Mouse (Mus musculus) MN1 (cell line): ENCODE measurements around the gene Ipo7.
"Not testable (repeated sequence)": the region's sequence is repeated elsewhere in the genome, so short reads cannot be mapped to it uniquely, and the experiment has no call there.

Experiments used
- DNase-seq: peaks from one replicate; pipeline ENCODE4 v3.0.0-alpha.2; 2016; ENCODE audit warnings: low spot score

Gene Ipo7

DNA sequence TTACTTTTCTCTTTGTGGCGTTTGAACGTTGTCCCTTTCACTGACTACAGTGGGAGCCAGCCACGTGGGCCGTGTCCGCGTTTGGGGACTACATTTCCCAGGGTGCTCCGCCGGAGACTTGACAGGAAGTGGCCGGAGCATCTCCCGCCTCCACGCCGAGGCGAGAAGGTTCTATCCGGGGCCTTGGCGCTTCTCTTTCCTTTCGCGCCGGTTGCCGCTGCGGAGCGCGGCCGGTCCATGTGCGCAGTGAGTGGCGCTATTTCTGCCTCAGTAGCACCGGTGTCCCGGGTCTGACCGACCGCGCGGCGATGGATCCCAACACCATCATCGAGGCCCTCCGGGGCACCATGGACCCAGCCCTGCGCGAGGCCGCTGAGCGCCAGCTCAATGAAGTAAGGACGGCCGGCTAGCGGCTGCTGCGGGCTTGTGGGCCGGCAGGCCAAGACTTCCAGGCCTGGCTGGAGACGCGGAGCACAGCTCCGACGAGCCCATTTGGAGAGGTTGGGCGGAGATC is at the start of gene Ipo7:
Gene Ipo7, plus strand, starts transcription at position 158 of the 514 bp plus-strand sequence.
- peak; percentile 94 for DNase-seq

- peak; percentile 84 for DNase-seq
Measured at GRCm38 (mm10) chr7:109968924-109969450, 49.1 kb upstream of the Ipo7 start.

GRCm38 (mm10) chr7:109969542-109969941 is 48.5 kb upstream of the Ipo7 start:
- no peak for DNase-seq

- DNase-seq: no peak
Measured at GRCm38 (mm10) chr7:109975966-109976715, 41.9 kb upstream of the Ipo7 start.

DNA sequence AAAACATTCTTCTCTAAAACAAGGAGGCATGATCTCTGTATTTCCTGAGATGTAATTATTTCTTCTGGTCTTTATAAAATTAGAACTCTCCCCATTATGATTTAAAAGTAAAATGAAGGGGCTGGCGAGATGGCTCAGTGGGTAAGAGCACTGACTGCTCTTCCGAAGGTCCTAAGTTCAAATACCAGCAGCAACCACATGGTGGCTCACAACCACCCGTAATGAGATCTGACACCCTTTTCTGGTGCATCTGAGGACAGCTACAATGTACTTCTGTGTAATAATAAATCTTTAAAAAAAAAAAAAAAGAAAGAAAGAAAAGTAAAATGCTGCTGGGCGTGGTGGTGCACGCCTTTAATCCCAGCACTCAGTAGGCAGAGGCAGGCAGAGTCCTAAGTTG is 40.9 kb upstream of the Ipo7 start:
- peak; percentile 43 for DNase-seq

DNA sequence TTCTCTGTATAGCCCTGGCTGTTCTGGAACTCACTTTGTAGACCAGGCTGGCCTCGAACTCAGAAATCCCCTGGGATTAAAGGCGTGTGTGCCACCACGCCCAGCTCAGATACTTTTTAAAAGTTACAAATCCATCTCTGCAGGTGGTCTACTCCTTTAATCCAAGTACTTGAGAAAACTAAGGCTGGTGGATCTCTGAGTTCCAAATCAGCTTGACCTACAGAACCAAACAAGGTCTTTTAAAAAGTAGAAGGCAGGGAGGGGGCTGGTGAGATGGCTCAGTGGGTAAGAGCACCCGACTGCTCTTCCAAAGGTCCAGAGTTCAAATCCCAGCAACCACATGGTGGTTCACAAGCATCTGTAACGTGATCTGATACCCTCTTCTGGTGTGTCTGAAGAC is 33.5 kb upstream of the Ipo7 start:
- DNase-seq: not testable (repeated sequence)

DNA sequence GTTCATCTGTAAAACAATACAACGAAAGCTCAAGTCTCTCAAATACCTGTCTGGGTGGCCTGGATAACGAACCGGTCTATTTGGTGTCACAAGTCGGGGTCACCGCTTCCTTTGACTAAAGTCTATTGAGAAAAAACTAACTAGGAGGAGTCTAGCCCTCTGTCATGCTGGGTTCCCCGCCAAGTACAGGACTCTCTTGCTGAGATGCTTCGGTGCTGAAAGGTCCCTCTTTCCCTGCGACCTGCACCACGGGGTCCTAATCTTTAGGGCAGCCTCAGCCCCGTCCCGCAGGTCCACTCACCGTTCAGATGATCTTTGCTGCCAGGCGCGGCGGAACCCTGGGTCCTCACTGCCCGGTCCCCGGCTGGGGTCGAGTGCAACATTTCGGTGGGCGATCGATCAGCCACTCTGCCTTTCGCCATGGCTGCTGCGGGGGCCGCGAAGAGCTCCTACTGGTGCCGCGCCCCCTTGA is 32.4 kb upstream of the Ipo7 start:
- peak; percentile 21 for DNase-seq

- DNase-seq: peak; percentile 99
Measured at GRCm38 (mm10) chr7:109986133-109986669, 31.9 kb upstream of the Ipo7 start.

- DNase-seq: not testable (repeated sequence)
Measured at GRCm38 (mm10) chr7:109986775-109987174, 31.3 kb upstream of the Ipo7 start, which contains the start of gene Tmem41b. Tmem41b (minus strand) TSS chr7:109986929.

DNA sequence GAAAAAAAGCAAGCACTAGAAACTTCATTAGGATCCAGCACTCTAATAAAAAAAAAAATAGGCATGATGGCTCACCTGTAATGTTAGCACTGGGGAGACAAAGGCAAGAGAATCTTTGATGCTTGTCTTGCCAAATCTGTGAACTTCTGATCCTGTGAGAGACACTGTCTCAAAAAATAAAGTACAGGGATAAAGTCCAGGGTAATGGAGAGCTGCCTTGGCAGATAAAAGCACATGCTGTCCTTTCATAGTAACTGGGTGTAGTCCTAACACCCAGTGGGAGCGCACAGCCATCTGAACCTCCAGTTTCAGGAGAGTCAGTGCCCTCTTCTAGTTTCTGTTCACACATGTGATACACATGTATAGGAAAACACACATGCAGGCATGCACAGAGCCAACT is 26.8 kb upstream of the Ipo7 start:
- no peak for DNase-seq

- DNase-seq: peak; percentile 86
Measured at GRCm38 (mm10) chr7:109993157-109993959, 24.7 kb upstream of the Ipo7 start.

DNA sequence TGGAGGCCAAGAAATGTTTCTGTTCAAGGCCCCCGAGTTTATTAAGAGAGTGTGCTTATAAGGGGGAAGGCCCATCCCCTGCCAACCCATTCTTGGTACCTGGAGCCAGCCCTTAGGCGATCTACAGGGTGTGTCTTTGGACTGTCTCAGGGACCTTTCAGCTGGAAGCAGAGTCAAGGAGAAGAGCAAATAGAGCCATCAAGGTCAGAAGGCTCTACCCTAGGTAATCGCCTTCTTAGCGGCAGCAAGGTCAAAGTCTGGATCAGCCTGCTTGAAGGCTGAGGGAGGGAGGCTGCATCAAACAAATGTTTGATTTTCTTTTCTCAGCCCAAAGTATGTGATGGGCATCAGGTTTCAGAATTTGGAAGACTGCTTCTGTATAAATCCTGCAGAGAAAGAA is 19.7 kb upstream of the Ipo7 start:
- DNase-seq: no peak

GRCm38 (mm10) chr7:110002092-110002491 is 16.0 kb upstream of the Ipo7 start:
- no peak for DNase-seq

- DNase-seq: peak; percentile 85
Measured at GRCm38 (mm10) chr7:110002968-110003367, 15.1 kb upstream of the Ipo7 start.

- peak; percentile 49 for DNase-seq
Measured at GRCm38 (mm10) chr7:110005976-110006375, 12.1 kb upstream of the Ipo7 start.

DNA sequence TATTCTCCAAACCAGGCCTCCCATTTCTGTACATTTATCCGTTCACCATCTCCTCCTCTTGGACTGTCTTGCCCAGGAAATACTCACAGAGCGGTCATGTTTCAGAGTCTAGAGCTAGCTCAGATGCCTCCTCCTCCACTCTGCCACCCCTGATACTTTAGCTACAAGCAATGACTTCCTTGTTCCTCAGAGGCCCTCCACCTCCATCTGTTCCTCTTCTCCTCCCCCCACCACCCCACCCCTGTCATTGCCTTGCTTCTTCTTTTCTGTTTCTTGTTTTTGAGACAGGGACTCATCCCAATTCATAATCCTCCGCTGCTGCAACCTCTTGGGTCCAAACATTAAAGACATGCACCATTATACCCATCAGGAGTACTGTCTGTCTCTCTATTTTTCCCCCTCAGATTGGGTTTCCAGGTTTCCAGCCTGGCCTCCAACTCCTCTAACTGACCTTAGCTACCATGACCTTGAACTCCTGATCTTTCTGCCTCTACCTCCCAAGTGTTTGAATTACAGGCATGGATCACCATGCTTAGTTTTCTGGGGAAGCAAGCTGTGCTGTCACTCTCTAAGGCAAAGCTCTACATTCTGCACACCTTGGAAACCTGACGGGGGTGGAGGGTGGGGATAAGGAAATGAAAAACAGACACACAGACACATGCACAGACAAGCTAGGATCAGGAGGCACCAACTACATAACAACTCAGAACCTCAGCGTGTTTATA is 11.4 kb upstream of the Ipo7 start:
- DNase-seq: no peak

- no peak for DNase-seq
Measured at GRCm38 (mm10) chr7:110008513-110008912, 9.6 kb upstream of the Ipo7 start.

DNA sequence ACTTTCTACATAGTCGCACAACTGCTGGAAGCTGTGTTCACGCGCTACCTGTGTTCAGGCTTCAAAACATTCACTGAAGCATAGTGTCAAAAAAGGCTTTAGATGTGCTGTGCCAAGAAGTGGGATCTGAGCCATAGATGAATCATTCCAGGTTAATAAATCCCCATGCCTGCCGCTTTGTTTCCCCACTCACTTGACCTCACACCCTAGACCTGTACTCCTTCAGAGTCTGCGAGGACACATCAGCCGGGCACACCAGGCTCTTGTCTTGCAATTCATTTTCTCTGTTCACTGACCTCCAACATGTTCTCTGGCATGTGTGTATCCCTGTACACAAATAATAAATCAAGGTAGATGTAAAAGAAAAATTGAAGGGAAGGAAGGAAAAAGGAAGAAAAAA is 9.0 kb upstream of the Ipo7 start:
- DNase-seq: no peak

GRCm38 (mm10) chr7:110011417-110011816 is 6.7 kb upstream of the Ipo7 start:
- no peak for DNase-seq

DNA sequence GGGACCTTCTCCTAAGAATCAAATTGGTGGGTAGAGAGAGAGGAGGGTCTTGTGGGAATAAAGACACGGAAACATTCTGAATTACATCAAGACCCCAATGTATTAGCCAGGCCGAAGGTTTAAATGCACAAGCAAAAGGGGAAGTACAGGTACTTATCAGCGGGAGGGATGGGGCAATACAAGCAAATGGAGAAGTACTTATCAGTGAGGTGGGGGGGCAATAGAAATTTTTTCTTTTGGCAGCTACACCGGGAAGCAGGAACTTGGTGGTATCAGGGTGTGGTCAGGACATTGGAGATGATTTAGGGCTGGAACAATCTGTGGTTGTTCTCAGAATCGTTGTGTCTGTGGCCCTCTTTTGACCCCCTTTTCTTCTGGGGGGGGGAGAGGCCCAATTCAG is 3.8 kb upstream of the Ipo7 start:
- DNase-seq: no peak

DNA sequence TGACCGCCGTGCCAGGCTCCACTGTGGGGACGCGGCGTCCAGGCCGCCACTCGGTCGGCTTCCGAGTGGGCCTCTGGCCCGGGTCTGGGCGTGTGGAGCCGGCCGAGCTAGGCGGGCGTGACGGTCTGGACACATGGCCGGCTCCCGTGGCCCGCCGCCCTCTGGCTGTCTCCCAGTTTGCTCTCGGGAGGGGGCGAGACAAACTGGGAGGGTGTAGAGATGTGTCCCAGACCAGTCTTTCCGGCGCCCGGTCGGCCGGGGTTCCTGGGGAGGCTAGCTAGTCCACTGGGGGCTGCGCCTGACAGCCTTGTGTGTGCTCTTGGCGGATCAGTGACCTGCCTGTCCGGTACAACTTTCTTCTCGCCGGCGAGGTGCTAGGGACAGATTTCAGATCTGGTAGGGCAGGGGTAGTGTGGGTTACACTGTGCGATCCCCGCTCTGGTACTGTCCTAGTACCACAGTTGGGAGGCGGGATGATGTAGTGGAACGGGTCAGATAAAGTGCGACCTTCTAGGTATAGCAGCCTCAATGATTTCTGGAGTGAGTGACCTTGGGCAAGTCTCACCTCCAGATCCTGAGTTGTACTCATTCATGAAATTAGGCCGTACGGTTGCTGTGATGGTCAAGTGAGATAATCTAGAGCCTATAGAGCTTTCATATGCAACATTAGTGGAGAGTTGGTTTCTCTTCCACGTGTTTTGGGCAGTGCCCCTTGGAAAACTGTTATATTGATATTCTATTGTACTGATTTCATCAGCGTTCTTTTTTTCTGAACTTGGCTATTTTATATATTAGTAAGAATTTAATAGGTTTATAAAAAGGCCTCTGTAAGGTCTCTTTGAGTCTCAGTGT is 783 bp downstream of the Ipo7 start:
- peak; percentile 55 for DNase-seq
